Mouse (Mus musculus) heart, adult 9 months (tissue): ENCODE data around the gene Rhebl1.
"Not testable (repeated sequence)": the region's sequence is repeated elsewhere in the genome, so short reads cannot be mapped to it uniquely, and the experiment has no call there.

Source experiments
- DNase-seq, 2 experiments: peaks; one replicate each; pipeline ENCODE4 v3.0.0; 2022; ENCODE audit warnings: low spot score in 2 of 2

The Rhebl1 gene

DNA sequence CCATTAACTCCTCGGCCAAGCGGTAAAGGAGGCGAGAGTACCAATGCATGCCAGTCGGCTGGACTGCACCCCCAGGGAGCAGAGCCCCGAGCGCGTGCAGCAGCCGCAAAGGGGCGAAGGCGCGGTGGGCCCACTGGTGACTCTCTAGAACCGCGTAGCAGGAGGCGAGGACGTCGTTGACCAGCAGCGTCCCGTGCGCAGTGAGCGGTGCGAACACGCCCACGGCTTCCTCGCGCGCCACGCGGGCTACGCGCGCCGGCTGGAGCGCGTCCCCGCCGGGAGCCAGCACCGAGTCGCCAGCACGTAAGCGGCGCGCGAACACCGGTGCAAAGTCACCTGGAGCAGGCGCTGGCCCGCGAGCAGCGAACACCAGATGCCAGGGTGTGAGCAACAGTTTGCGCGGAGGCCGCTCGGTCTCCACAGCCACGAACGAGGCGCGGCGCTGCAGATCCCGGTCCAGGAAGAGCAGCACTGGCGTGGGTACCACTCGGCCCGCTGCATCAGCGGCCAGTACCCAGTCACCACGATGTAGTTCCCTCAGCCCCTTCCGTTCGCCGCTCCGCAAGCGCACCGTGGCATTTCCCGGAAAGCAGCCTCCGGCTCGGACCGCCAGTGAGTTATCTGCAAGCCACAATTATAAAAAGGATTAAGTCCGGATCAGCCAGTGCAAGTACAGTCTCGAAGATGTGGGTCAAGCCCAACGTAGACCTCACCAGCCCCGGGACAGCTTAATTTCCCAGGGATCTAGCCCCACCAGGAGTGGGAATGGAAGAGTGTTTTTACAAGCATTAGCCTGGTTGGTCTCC lies at the start of gene Rhebl1:
Rhebl1 (minus strand) TSS at position 601 of the 806 bp plus-strand sequence.
- DNase-seq: no peak

DNA sequence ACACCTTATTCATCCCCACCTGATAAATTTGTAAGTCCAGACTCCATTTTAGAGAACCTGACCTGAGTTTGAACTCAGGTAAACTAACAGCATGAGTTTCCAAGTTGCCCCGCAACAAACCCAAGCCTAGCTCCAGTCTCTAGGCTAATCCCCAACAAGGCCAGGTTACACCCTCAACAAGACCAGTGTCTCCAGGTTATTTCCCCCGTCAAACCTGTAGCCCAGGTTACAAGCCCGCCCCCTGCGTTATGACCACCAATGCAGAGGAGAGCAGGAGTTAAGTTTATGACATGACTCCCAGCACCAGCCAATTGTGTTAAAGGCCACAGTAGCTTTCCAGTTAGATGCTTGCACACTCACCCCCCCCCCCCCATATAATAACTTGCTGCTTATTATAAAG lies 48.8 kb upstream of the Rhebl1 start:
- DNase-seq: no peak

DNA sequence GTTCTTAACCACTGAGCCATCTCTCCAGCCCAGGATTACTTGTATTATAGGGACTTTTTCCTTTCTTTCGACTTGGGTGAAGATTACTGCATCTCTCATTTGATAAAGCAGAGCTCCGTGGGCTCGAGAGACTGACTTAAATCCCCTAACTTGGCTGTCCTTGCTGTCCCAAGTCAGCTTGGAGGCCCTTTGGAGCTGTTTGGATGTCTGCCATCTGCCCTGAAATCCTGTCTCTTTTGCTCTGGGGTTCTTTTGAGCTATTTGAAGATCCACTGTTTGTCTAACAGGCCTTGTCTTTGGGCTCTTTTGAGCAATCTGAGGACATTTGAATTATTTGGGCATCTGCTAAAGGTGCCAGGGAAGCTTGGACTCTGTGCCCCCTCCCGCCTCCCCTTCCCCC lies 47.7 kb upstream of the Rhebl1 start:
- no peak for DNase-seq

DNA sequence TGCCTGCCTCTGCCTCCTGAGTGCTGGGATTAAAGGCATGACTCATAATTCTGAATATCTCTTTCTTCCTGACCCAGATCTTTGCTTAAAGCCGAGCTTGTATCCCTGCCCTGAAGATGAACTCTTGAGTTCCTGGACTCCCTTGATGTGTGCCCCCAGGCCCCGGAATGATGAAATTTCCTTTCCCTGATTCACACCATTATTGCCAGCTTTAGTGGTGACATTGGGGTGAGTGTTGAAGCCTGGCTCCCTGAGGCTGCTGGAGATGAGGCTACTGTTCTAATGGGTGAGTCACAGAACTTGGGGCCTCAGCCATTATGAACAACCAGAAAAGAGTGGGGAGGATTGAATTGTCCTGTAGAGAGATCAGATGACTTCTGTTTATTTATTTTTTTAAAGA lies 47.2 kb upstream of the Rhebl1 start:
- no peak for DNase-seq

DNA sequence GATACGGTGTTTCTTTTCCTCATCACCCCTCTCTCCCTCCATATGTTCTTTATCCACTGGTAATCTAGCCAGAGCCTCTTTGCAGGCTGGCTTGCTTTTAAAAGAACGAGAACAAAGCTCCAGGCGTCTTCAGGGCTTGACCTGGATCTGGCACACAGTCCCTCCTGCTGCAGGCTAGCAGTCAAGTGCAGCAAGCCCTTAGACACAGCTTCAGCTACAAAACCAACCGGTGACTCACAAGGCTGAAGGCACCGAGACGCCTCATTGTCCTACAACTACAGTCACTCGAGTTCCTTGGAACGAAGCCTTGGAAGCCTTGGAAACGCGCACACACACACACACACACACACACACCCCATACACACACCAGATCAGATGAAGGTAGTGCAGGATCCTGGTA lies 46.5 kb upstream of the Rhebl1 start:
- DNase-seq: no peak

DNA sequence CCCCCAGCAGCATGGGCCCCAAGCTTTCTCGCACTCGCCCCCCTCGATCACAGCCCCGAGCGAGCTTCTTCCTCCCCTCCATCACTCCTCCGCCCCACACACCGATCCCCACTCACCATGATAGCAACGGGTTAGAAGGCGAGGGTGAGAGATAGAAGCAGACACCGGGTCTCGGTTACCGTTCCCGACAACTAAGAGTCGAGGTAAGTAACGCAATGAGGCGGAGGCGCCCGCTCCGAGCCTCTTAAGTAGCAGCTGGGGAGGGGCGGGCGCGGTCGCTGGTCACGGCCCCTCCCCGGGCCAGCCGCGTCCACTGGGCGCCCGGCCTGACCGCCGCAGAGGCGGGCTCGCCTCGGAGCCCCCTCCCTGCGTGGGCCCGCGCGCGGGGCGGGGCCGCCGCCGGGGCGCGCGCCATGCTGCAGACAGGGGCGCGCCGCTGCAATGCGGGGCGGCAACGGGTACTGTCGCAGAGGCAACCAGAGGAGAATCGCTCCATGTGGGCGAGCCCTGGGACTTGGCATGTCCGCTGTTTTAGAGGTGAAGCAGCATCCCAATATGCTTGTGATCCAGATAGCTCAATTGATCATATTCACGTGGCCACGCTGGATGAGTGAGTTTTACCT lies 40.0 kb upstream of the Rhebl1 start, which contains the start of gene Tuba1b:
Tuba1b (minus strand) TSS at position 349 of the 623 bp plus-strand sequence.
- peak; percentile 93 for DNase-seq

DNA sequence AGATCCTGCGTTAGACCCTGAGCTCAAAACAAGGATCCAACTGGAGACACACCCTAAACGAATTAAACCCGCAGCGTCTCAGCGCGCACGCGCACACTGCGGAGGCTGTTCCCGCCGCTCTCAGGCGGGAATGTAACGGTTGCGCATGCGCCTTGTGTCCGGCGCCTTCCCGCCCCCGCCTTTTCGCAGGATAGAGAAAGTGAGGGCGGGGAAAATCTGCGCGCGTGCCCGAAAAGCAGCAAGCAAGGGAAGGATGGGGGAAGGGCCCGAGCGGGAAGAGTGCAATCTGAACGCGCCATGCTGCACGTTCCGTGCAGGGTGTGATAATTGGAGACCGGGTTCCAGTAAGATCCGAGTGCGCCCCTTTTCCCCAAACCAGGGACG lies 39.5 kb upstream of the Rhebl1 start:
- DNase-seq: peak; percentile 93 to 94

DNA sequence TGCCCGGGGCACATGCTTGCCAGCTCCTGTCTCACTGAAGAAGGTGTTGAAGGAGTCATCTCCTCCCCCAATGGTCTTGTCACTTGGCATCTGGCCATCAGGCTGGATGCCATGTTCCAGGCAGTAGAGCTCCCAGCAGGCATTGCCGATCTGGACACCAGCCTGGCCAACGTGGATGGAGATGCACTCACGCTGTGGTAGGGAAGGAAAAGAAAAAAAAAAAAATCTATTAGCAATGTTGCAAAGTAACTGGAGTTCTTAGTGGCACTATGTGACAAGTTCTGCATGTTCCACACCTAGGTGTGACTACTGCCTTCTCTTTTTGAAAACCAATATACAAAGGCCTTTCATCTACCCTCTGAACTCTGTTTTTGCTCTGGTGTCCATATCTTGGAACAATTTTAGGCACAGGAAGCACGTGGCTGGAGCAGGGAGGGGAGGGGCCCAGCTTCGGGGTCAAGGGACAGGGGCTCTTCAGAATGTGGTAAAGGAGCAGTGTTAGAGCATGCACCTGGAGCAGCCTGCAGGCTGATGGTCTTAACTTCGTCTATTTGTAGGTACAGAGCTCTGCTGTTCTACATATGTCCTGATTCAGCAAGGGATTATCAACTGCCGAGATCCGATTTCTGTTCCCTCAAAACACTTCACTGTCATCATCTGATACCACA lies 38.8 kb upstream of the Rhebl1 start:
- DNase-seq: peak in 1 of 2 experiments; percentile 23

DNA sequence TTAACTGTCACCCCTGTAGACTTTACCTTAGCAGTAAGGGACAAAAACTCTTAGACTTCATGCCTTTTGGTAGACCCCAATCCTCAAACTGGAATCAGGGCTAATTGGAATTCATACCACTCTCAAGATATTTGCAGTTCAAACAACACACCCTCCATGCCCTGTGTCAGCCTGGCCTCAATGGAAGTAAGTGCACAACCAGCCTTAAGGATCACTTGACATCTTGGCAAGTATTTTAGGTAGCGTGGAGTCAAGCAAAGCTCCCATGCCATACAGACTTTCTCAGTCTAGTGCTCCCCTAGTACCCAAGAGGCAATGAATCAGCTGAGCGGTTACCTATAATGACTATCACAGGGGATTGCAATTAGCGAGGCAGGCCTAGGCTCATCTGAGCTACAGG lies 36.7 kb upstream of the Rhebl1 start:
- no peak for DNase-seq

DNA sequence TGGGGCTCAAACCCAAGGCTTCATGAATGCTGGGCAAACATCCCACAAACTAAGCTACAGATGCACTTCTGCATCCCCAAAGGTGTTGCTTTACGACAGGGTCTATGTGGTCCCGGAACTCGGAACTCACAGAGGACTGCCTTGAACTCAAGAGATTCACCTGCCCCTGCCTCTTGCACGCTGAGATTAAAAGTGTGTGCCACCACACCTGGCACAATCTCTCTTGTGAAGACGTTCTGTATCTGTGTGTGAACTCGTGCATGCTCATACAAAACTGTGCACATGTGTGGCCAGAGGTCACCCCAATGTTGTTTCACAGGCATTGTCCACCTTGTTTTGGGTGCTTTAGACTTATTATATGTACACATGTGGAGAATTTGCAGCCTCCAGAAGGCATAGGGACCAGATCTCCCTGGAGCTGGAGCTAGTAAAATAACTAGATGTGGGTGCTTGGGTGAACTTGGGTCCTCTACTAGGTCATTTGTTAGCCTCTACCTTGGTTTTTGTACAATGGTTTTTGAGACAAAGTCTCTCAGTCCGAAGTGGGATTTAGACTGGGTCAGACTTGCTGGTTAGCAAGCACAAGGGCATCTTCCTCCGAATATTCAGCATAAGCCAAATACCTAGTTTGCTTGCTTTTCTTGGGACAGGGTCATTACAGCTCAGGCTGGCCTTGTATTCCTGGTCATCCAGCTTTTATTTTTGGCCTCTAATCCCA lies 35.8 kb upstream of the Rhebl1 start:
- no peak for DNase-seq

DNA sequence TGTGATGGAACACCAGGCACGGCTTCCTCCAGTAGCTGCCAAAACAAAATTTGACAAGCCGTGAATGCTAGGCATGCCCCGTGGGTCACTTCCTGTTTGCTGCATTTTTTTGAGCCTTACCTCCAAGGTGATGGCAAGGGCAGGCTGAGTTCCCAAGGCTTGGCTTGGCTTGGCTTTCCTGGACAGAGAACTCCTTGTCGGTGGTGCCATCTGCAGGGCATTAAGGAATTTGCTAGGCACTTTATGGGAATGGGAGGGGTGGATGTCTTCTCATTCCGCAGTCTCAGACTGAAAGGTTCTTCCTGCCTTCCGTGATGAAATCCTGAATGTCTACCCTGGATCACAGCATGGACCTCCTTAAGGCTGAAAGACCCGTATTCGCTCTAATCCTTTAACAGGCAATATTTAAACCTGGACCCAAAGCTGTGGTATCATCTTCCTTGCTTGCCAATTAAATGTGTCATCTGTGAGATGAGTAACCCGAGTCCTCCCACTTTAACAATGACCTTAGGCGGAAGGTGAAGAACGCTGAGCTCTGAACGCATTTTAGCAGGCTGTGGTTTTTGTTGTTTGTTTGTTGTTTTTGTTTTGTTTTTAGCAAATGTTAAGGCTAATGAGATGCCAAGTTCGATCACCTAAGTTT lies 34.4 kb upstream of the Rhebl1 start:
- peak; percentile 68 to 80 for DNase-seq

DNA sequence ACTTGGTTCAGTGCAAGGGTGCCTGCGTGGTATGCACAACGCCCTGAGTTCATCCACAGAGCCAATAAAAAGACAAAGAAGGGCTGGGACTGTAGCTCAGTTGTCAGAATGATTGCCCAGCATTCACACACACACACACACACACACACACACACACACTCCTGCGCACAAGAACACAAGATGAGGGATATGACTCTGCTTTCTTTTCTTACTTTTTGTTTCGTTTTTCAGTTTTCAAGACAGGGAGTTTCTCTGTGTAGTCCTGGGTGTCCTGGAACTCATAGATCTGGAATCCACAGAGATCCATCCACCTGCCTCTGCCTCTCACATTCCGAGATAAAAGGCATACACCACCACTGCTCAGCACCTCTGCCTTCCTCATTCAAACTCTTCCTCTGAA lies 33.2 kb upstream of the Rhebl1 start:
- no peak for DNase-seq

DNA sequence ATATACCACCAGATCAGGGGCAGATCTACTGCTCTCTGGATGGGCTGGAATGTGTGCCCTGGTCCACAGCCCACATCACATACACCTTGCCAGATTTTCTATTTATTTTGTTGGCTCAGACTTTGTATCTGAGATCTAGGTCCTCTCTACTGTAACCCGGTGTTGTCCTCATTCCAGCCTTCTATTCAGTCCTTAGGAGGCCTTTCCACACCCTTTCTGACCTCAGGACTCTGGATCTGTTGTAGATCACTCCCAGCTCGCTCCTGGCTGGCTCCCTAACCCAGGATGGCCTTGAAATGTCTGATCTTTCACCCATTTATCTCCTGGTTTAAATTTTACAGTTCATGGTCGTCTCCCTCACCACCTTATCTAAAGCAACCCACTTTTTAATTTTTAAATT lies 30.3 kb upstream of the Rhebl1 start:
- no peak for DNase-seq

DNA sequence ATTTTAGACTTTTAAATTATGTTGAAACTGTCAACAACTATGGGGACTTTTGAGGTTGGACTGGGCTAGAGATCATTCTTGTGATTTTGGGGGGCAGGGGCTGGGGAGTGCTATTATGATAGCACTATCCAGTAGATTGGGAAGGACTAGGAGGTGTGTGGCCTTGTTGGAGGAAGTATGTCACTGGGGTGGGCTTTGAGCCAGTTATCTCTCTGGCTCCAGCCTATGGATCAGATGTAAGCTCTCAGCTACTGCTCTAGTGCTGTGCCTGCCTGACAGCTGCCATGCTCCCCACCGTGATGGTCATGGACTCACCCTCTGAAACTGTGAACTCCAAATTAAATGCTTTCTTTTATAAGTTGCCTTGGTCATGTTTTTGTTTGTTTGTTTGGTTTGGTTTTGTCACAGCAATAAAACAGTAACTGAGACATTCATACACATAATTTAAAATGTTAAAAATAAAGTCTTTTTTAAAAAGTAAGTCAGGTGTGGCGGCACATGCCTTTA lies 28.7 kb upstream of the Rhebl1 start:
- no peak for DNase-seq

DNA sequence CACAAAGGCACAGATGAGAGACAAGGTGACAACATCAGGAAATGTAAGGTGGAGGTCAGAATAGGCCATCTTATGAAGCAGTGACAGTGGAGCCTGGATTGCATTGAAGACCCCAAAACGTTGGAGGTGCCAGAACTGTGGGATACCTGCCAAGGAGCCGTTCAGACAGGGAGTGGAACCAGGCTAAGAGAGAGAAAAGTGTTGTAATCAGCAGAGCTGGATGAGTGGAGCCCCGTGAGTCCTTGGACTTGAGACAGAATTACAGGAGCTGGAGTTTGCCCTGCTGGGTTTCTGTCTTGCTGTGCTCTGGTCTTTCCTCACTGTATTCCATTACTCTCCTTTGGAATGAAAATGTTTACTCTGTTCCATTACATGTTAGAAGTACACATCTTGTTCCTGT lies 28.2 kb upstream of the Rhebl1 start:
- DNase-seq: no peak

DNA sequence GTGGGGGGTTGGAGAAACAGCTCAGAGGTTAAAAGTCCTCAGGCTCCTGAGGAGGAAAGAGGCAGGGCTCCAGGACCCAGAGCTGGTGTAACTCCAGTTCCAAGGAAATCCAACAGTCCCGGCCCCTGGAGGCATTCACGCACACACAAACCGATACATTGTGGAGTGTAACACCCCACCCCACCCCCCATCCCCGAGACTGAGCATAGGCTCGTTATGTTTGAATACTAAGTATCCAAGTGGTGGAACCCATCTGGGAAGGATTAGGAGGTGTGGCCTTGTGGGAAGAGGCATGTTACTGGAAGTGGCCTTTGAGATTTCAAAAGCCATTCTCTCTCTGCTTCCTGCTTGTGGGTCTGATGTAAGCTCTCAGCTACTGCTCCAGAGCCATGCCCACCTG lies 27.2 kb upstream of the Rhebl1 start:
- DNase-seq: no peak

DNA sequence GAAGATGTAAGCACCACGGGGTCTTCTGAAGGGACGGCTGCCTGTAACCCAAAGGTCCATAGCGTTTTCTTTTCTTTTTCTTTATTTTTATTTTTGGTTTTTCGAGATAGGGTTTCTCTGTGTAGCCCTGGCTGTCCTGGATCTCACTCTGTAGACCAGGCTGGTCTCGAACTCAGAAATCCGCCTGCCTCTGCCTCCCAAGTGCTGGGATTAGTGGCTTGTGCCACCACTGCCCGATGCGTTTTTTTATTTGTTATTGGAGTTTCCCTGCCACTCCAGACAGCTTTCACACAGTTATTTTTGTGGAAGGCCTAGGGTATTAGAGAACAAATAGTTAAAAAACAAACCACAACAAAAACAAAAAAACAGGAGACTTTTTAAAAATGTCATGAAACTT lies 24.2 kb upstream of the Rhebl1 start:
- DNase-seq: not testable (repeated sequence)

DNA sequence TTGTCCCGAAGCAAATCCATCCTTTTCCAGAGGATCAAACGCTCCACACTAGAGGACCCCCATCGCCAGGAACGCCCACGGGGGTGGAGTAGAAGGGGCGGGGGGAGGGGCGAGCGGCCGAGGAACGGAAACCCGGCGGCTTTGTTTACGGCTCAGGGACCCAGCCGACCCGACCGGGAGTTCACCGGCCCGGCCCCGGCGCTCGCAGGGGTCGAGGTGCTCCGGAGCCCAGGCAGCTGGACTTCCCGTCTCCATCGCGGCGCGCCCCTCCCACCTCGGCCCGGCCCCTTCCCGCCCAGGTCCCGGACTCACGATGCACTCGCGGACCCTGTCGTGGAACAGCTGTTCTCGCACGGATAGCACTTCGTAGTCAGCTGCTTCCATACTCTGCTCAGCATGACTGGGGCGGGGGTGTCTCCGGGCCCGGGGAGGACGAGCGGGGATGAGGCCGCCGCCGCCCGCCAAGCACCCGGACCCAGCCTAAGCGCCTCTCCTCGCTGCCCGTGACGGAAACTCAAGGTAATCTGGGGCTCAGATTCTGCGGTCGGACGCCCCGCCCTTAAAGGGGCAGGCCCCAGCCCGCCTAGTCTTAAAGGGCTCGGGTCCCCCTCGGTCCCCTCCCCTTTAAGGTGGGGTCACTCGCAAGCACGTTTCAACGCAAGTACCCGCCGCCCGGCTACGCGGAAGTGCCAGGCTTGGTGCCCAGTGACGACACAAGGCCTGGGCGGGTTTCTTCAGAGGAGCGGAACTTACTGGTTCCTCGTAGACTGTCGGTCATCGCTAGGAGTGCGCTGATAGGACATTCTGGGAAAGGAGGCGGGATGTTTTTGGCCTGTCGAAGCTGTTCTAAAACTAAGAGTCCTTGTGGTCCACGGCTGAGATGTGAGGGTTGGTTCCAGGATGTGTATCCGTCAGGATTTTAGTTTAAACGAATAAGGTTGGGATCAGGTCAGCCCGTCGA lies 23.5 kb upstream of the Rhebl1 start, which contains the start of gene Lmbr1l:
Lmbr1l (minus strand) TSS at position 694 of the 961 bp plus-strand sequence.
- DNase-seq: peak; percentile 99

DNA sequence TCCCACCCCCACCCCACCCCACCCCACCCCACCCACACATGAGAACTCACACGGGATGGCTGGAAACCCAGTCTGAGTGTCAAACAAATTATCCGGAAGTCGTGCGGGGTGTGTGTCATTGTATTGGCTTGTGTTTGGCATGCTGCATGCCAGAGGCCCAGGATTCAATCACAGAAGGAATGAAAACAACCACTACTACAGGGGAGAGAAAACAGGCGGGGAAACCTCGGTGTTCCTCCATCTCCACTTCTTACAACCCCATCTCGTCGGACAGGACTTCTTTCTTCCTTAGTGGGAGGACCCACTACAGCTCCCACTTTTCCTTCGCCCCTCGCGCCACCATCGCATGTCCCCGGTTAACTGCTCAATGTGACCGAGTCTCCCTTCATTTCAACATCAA lies 22.8 kb upstream of the Rhebl1 start:
- DNase-seq: peak; percentile 35 to 45

DNA sequence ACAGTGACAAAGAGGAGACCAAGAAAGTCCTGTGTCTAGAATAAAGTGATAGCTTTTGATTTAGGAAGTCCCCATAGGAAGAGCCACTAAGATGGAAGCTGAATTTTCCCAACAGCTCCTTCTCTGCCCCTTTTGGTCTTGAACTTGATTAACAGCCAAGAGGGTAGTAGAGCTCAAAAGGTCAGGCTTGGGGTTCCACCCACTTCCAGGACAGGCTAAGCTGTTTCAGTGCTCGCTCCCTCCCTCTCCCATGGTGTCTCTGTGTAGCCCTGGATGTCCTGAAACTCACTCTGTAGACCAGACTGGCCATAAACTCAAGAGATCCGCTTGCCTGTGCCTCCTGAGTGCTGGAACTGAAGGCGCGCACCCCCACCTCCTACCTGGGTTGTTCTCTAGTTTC lies 21.7 kb upstream of the Rhebl1 start:
- no peak for DNase-seq
